26 mouse cellular contexts compared by ENCODE assay signal in the genomic region with DNA sequence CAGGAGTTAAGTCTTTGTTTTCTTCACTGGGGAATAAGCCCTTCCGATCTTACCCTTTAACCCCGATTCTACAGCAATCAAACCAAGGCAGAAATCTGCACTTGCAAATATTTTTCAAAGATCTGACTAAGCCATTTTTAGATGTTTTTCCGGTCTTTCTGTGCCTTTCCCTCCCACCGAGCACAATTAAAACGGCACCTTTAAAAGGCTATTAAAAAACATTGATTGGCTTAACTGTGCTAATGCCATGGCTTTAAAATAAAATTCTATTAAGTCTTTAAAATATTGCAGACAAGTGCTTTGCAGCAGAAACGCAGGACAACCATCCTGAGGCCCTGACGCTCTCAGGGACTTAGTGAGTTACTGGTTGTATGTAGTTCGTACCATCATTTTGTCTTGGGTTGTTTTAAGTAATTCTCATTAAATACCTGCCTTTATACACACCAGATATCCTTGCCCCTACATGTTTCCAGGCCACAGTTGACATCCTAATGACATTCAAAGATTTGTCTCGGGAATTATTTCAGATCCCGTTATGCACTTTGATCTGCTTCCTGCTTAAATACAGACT.
DNase-seq lines count a peak whose midpoint lies in the region; ATAC-seq and TF ChIP-seq lines count a peak whose summit lies in the region.
"Had no signal": no experiment of that assay in that cellular context is flagged by ENCODE, and none has a peak within 500 bp of the region (broad histone marks: within the 10 kb centered on the region; RNA-seq: fewer than 3 reads in every experiment).

No protein-coding gene starts in this region.

- TF ChIP-seq CTCF in MEL (IDR thresholded peaks at IDR 0.05 in 2 of 3, conservative IDR thresholded peaks at IDR 0.05 in 1 of 3; ENCODE audit: control insufficient read depth in 1 of 3, insufficient read depth in 1 of 3, low read depth in 2 of 3, low read length in 3 of 3, poor library complexity in 1 of 3, severe bottlenecking in 1 of 3): no peak

- TF ChIP-seq RAD21 in MEL (IDR thresholded peaks at IDR 0.05; ENCODE audit: low read depth, low read length): no peak

- H3K4me2 ChIP-seq in hindbrain, embryonic 13.5 days: no peak overlapping the region
- no peak overlapping the region for H3K4me2 ChIP-seq in hindbrain, embryonic 16.5 days (ENCODE audit: low read length)
- no peak overlapping the region for H3K4me2 ChIP-seq in midbrain, embryonic 14.5 days (ENCODE audit: low read length)
- H3K4me2 ChIP-seq: embryonic facial prominence, embryonic 12.5 days; embryonic facial prominence, embryonic 15.5 days; heart, embryonic 13.5 days; hindbrain, embryonic 12.5 days had no signal

- no peak for TF ChIP-seq EP300 in MEL (IDR thresholded peaks at IDR 0.05; ENCODE audit: low read depth in 1 of 2, low read length in 2 of 2)

- H3K4me3 ChIP-seq in hindbrain, embryonic 13.5 days: no peak overlapping the region
- H3K4me3 ChIP-seq in hindbrain, embryonic 16.5 days (ENCODE audit: low read length): no peak overlapping the region
- no peak overlapping the region for H3K4me3 ChIP-seq in midbrain, embryonic 14.5 days (replicated peaks; ENCODE audit: low read depth, low read length)
- H3K4me3 ChIP-seq in midbrain, embryonic 10.5 days: no peak overlapping the region
- peak overlapping the region; percentile 30 to 46 for H3K4me3 ChIP-seq in MEL (ENCODE audit: control insufficient read depth in 1 of 2, insufficient read depth in 1 of 2, low read depth in 2 of 2, low read length in 2 of 2)
- H3K4me3 ChIP-seq in limb, embryonic 10.5 days: no peak overlapping the region
- H3K4me3 ChIP-seq: embryonic facial prominence, embryonic 12.5 days; embryonic facial prominence, embryonic 15.5 days; gastrocnemius, adult 2 months; heart, embryonic 13.5 days; hindbrain, embryonic 12.5 days had no signal

- peak in 1 of 2 experiments; percentile 3; a peak in 1 of 4 replicates for TF ChIP-seq POLR2A in MEL (IDR thresholded peaks at IDR 0.05; ENCODE audit: control insufficient read depth in 1 of 2, insufficient read depth in 1 of 2, low read depth in 1 of 2, low read length in 2 of 2, poor library complexity in 1 of 2)

- H3K9ac ChIP-seq in hindbrain, embryonic 13.5 days: no peak overlapping the region
- H3K9ac ChIP-seq in hindbrain, embryonic 16.5 days (ENCODE audit: low read depth, low read length): no peak overlapping the region
- no peak overlapping the region for H3K9ac ChIP-seq in midbrain, embryonic 14.5 days (replicated peaks; ENCODE audit: low read length)
- peak overlapping the region; percentile 79 for H3K9ac ChIP-seq in MEL (ENCODE audit: control insufficient read depth, low read depth, low read length, poor library complexity, severe bottlenecking)
- H3K9ac ChIP-seq: embryonic facial prominence, embryonic 12.5 days; embryonic facial prominence, embryonic 15.5 days; forebrain, postnatal 0 days; heart, embryonic 13.5 days; hindbrain, embryonic 12.5 days had no signal

- WGBS in hindbrain, embryonic 13.5 days: 67% methylated on average over 10 of the region's 10 CpGs
- WGBS in hindbrain, embryonic 16.5 days: 54% methylated on average over 10 of the region's 10 CpGs
- WGBS in midbrain, embryonic 14.5 days: 41% methylated on average over 10 of the region's 10 CpGs
- WGBS in midbrain, embryonic 10.5 days: 66% methylated on average over 10 of the region's 10 CpGs
- 71% methylated on average over 10 of the region's 10 CpGs for WGBS in limb, embryonic 10.5 days

- DNase-seq in midbrain, embryonic 14.5 days: peak; percentile 39
- DNase-seq in midbrain, embryonic 10.5 days (ENCODE audit: low spot score): no peak
- peak; percentile 62 for DNase-seq in MEL (ENCODE audit: low read depth, low spot score)
- DNase-seq in limb, embryonic 10.5 days (ENCODE audit: low spot score): no peak
- no peak for DNase-seq in adrenal gland, postnatal 4 days (ENCODE audit: low spot score in 2 of 2)
- DNase-seq: adrenal gland, adult 2 months; adrenal gland, postnatal 14 days; B cell, adult 2 months; cerebellum, adult 18-20 months; cerebellum, adult 9-10 months; cerebellum, postnatal 14 days; forebrain, postnatal 0 days; gastrocnemius, adult 2 months; gastrocnemius, postnatal 14 days; heart, adult 18-20 months; heart, postnatal 14 days; heart, postnatal 4 days had no signal

- peaks cover 3% of the 10 kb centered on the region; the same call in 1 of the 2 replicates for H3K79me2 ChIP-seq in MEL (ENCODE audit: control insufficient read depth, insufficient read depth, low read length, poor library complexity)

- ATAC-seq in hindbrain, embryonic 13.5 days (ENCODE audit: low FRiP score): no peak
- ATAC-seq in hindbrain, embryonic 16.5 days: no peak
- ATAC-seq in midbrain, embryonic 14.5 days (ENCODE audit: low FRiP score, low TSS enrichment): no peak
- ATAC-seq: forebrain, embryonic 14.5 days; forebrain, postnatal 0 days had no signal

- H3K36me3 ChIP-seq in hindbrain, embryonic 13.5 days: no peaks in the 10 kb centered on the region
- no peaks in the 10 kb centered on the region for H3K36me3 ChIP-seq in hindbrain, embryonic 16.5 days (ENCODE audit: control insufficient read depth, insufficient read depth, low read length)
- no peaks in the 10 kb centered on the region for H3K36me3 ChIP-seq in midbrain, embryonic 14.5 days (ENCODE audit: control insufficient read depth, insufficient read depth, low read length)
- no peaks in the 10 kb centered on the region for H3K36me3 ChIP-seq in midbrain, embryonic 10.5 days
- peaks cover 0 to 66% of the 10 kb centered on the region in 2 experiments; a peak in 2 of 4 replicates for H3K36me3 ChIP-seq in MEL (ENCODE audit: control insufficient read depth in 1 of 2, insufficient read depth in 2 of 2, low read length in 2 of 2)
- no peaks in the 10 kb centered on the region for H3K36me3 ChIP-seq in limb, embryonic 10.5 days
- H3K36me3 ChIP-seq: embryonic facial prominence, embryonic 12.5 days; embryonic facial prominence, embryonic 15.5 days; G1E; heart, embryonic 13.5 days; hindbrain, embryonic 12.5 days had no signal

- H3K4me1 ChIP-seq in hindbrain, embryonic 13.5 days (replicated peaks): peaks cover 16% of the 10 kb centered on the region
- H3K4me1 ChIP-seq in hindbrain, embryonic 16.5 days (ENCODE audit: control insufficient read depth, insufficient read depth, low read depth, low read length): 0 out of 2 replicates have a peak, but pooled peaks cover 3% of the 10 kb centered on the region
- H3K4me1 ChIP-seq in midbrain, embryonic 14.5 days (ENCODE audit: control insufficient read depth, insufficient read depth, low read length): peaks cover 16% of the 10 kb centered on the region
- H3K4me1 ChIP-seq in midbrain, embryonic 10.5 days: peaks cover 16% of the 10 kb centered on the region
- peaks cover 47 to 65% of the 10 kb centered on the region in 2 experiments for H3K4me1 ChIP-seq in MEL (ENCODE audit: control insufficient read depth in 1 of 2, insufficient read depth in 2 of 2, low read length in 2 of 2)
- H3K4me1 ChIP-seq in limb, embryonic 10.5 days: peaks cover 41% of the 10 kb centered on the region
- H3K4me1 ChIP-seq: embryonic facial prominence, embryonic 12.5 days; heart, embryonic 13.5 days had no signal

- H3K27me3 ChIP-seq in hindbrain, embryonic 13.5 days: no peaks in the 10 kb centered on the region
- H3K27me3 ChIP-seq in hindbrain, embryonic 16.5 days (replicated peaks; ENCODE audit: control insufficient read depth, insufficient read depth, low read length): no peaks in the 10 kb centered on the region
- no peaks in the 10 kb centered on the region for H3K27me3 ChIP-seq in midbrain, embryonic 14.5 days (ENCODE audit: control insufficient read depth, insufficient read depth, low read length)
- no peaks in the 10 kb centered on the region for H3K27me3 ChIP-seq in midbrain, embryonic 10.5 days (ENCODE audit: low read depth, poor library complexity, severe bottlenecking)
- no peaks in the 10 kb centered on the region for H3K27me3 ChIP-seq in MEL (ENCODE audit: control insufficient read depth in 1 of 2, insufficient read depth in 2 of 2, low read length in 2 of 2)
- H3K27me3 ChIP-seq in limb, embryonic 10.5 days (ENCODE audit: low read depth, poor library complexity, severe bottlenecking): no peaks in the 10 kb centered on the region
- H3K27me3 ChIP-seq: CH12.LX; embryonic facial prominence, embryonic 12.5 days; embryonic facial prominence, embryonic 15.5 days; heart, embryonic 13.5 days; hindbrain, embryonic 12.5 days had no signal

- no peaks in the 10 kb centered on the region for H3K9me3 ChIP-seq in hindbrain, embryonic 13.5 days
- no peaks in the 10 kb centered on the region for H3K9me3 ChIP-seq in hindbrain, embryonic 16.5 days (ENCODE audit: control insufficient read depth, low read length)
- H3K9me3 ChIP-seq in midbrain, embryonic 14.5 days (ENCODE audit: control insufficient read depth, low read length): no peaks in the 10 kb centered on the region
- no peaks in the 10 kb centered on the region for H3K9me3 ChIP-seq in midbrain, embryonic 10.5 days (replicated peaks)
- no peaks in the 10 kb centered on the region for H3K9me3 ChIP-seq in MEL (replicated peaks; ENCODE audit: insufficient read depth, low read length)
- H3K9me3 ChIP-seq in limb, embryonic 10.5 days (replicated peaks): no peaks in the 10 kb centered on the region
- H3K9me3 ChIP-seq: embryonic facial prominence, embryonic 12.5 days; embryonic facial prominence, embryonic 15.5 days; G1E; heart, embryonic 13.5 days; hindbrain, embryonic 12.5 days had no signal

- H3K27ac ChIP-seq in hindbrain, embryonic 13.5 days: peak overlapping the region; percentile 55; the same call in 1 of the 2 replicates
- H3K27ac ChIP-seq in hindbrain, embryonic 16.5 days (ENCODE audit: low read depth, low read length): no peak overlapping the region
- H3K27ac ChIP-seq in midbrain, embryonic 14.5 days (replicated peaks; ENCODE audit: low read depth, low read length): peak overlapping the region; percentile 42; the same call in 1 of the 2 replicates
- no peak overlapping the region for H3K27ac ChIP-seq in midbrain, embryonic 10.5 days (replicated peaks)
- H3K27ac ChIP-seq in MEL (ENCODE audit: control insufficient read depth, low read depth, low read length): peak overlapping the region; percentile 99
- H3K27ac ChIP-seq in limb, embryonic 10.5 days: peak overlapping the region; percentile 77
- H3K27ac ChIP-seq: embryonic facial prominence, embryonic 12.5 days; embryonic facial prominence, embryonic 15.5 days; gastrocnemius, adult 2 months; heart, embryonic 13.5 days; hindbrain, embryonic 12.5 days had no signal

TF ChIP-seq in MEL, 35 proteins besides CTCF, POLR2A, EP300 and RAD21 (continues in another document):
- TF ChIP-seq MYC (IDR thresholded peaks at IDR 0.05; ENCODE audit: low read depth, low read length): no peak; the same call in 1 of the 2 replicates
- TF ChIP-seq POLR2AphosphoS2 (IDR thresholded peaks at IDR 0.05; ENCODE audit: low read length): no peak
- no peak for TF ChIP-seq RCOR1 (IDR thresholded peaks at IDR 0.05; ENCODE audit: low read depth, low read length)
- TF ChIP-seq SMC3 (IDR thresholded peaks at IDR 0.05; ENCODE audit: low read depth, low read length): no peak
- TF ChIP-seq JUND (IDR thresholded peaks at IDR 0.05; ENCODE audit: low read depth, low read length): peak; percentile 11; the same call in 1 of the 2 replicates
- TF ChIP-seq TBP (IDR thresholded peaks at IDR 0.05; ENCODE audit: low read depth, low read length): no peak
- TF ChIP-seq NRF1 (IDR thresholded peaks at IDR 0.05; ENCODE audit: insufficient read depth, low read depth, low read length, poor library complexity, severe bottlenecking): no peak

Comparison
In these comparisons a context has a peak if more than half of its experiments do, and no peak if none do; other contexts are left out.
1. H3K27ac ChIP-seq: peak in hindbrain, embryonic 13.5 days (single experiment), midbrain, embryonic 14.5 days (single experiment), MEL (single experiment) and limb, embryonic 10.5 days (single experiment); none in hindbrain, embryonic 16.5 days (single experiment) and midbrain, embryonic 10.5 days (single experiment).
2. DNase-seq: peak in midbrain, embryonic 14.5 days (single experiment) and MEL (single experiment); none in midbrain, embryonic 10.5 days (single experiment), limb, embryonic 10.5 days (single experiment) and adrenal gland, postnatal 4 days (0 of 2).
3. H3K4me3 ChIP-seq: peak in MEL (2 of 2); none in hindbrain, embryonic 13.5 days (single experiment), hindbrain, embryonic 16.5 days (single experiment), midbrain, embryonic 14.5 days (single experiment), midbrain, embryonic 10.5 days (single experiment) and limb, embryonic 10.5 days (single experiment).